Mouse (Mus musculus) heart, postnatal 0 days (tissue): Measurements from ENCODE around the gene Rimklb.

ENCODE experiments used
- CTCF ChIP-seq: IDR thresholded peaks from 2 replicates; pipeline ENCODE4 v1.5.1; 2016; ENCODE audit warnings: antibody characterized with exemption, control low read depth, low read depth
- EP300 ChIP-seq: IDR thresholded peaks from 2 replicates; pipeline ENCODE4 v1.6.1; 2016; ENCODE audit warnings: antibody characterized with exemption, low read depth

GRCm38 (mm10) chr6:122439249-122439648, 59.3 kb downstream of the Rimklb start:
- TF ChIP-seq EP300 = no peak
- TF ChIP-seq CTCF = no peak
